Mouse (Mus musculus): ENCODE measurements around the gene Stard13. TPM values are rescaled to one million over a fixed set of nuclear protein-coding genes. Genes with fewer than 3 reads are reported as not detected.

The Stard13 gene
- polyA plus RNA-seq, 1 experiment, result 9.2 TPM

GRCm38 (mm10) chr5:151170168-151170750 lies 63.4 kb downstream of the Stard13 start:
- Histone ChIP-seq H3K27ac (ENCODE audit: insufficient read depth, low read length) (no peak overlapping the region), H3K4me1 (ENCODE audit: control insufficient read depth, insufficient read depth, low read length) (no peaks in the 10 kb centered on the region), H3K4me3 (ENCODE audit: insufficient read depth, low read length) (no peak overlapping the region)
- TF ChIP-seq CTCF (IDR thresholded peaks at IDR 0.05; ENCODE audit: extremely low read depth, insufficient read depth, low read length) (no peak), POLR2A (IDR thresholded peaks at IDR 0.05; ENCODE audit: extremely low read depth, insufficient read depth, low read length) (no peak)

- H3K4me3 ChIP-seq (ENCODE audit: insufficient read depth, low read length), result no peak overlapping the region
- TF ChIP-seq POLR2A (IDR thresholded peaks at IDR 0.05; ENCODE audit: extremely low read depth, insufficient read depth, low read length) (no peak), CTCF (IDR thresholded peaks at IDR 0.05; ENCODE audit: extremely low read depth, insufficient read depth, low read length) (no peak)
- H3K4me1 ChIP-seq (ENCODE audit: control insufficient read depth, insufficient read depth, low read length), result no peaks in the 10 kb centered on the region; the same call in 1 of the 2 replicates
- H3K27ac ChIP-seq (ENCODE audit: insufficient read depth, low read length), result no peak overlapping the region
Observed at GRCm38 (mm10) chr5:151168191-151168590, 65.4 kb downstream of the Stard13 start.

GRCm38 (mm10) chr5:151167641-151168040 lies 66.0 kb downstream of the Stard13 start:
- Histone ChIP-seq H3K4me3 (ENCODE audit: insufficient read depth, low read length) (no peak overlapping the region), H3K4me1 (ENCODE audit: control insufficient read depth, insufficient read depth, low read length) (no peaks in the 10 kb centered on the region; the same call in 1 of the 2 replicates), H3K27ac (ENCODE audit: insufficient read depth, low read length) (no peak overlapping the region)
- TF ChIP-seq CTCF (IDR thresholded peaks at IDR 0.05; ENCODE audit: extremely low read depth, insufficient read depth, low read length) (no peak), POLR2A (IDR thresholded peaks at IDR 0.05; ENCODE audit: extremely low read depth, insufficient read depth, low read length) (no peak)

- Histone ChIP-seq H3K4me1 (ENCODE audit: control insufficient read depth, insufficient read depth, low read length) (no peaks in the 10 kb centered on the region; the same call in 1 of the 2 replicates), H3K4me3 (ENCODE audit: insufficient read depth, low read length) (no peak overlapping the region), H3K27ac (ENCODE audit: insufficient read depth, low read length) (peak overlapping the region; percentile 78)
- TF ChIP-seq POLR2A (IDR thresholded peaks at IDR 0.05; ENCODE audit: extremely low read depth, insufficient read depth, low read length), result no peak
- no peak for TF ChIP-seq CTCF (IDR thresholded peaks at IDR 0.05; ENCODE audit: extremely low read depth, insufficient read depth, low read length)
Observed at GRCm38 (mm10) chr5:151166266-151166665, 67.4 kb downstream of the Stard13 start.

- H3K4me1 ChIP-seq (ENCODE audit: control insufficient read depth, insufficient read depth, low read length), result no peaks in the 10 kb centered on the region; the same call in 1 of the 2 replicates
- TF ChIP-seq POLR2A (IDR thresholded peaks at IDR 0.05; ENCODE audit: extremely low read depth, insufficient read depth, low read length), result no peak
- no peak for TF ChIP-seq CTCF (IDR thresholded peaks at IDR 0.05; ENCODE audit: extremely low read depth, insufficient read depth, low read length)
- no peak overlapping the region for H3K27ac ChIP-seq (ENCODE audit: insufficient read depth, low read length)
- H3K4me3 ChIP-seq (ENCODE audit: insufficient read depth, low read length), result no peak overlapping the region
Observed at GRCm38 (mm10) chr5:151165381-151166016, 68.1 kb downstream of the Stard13 start.

DNA sequence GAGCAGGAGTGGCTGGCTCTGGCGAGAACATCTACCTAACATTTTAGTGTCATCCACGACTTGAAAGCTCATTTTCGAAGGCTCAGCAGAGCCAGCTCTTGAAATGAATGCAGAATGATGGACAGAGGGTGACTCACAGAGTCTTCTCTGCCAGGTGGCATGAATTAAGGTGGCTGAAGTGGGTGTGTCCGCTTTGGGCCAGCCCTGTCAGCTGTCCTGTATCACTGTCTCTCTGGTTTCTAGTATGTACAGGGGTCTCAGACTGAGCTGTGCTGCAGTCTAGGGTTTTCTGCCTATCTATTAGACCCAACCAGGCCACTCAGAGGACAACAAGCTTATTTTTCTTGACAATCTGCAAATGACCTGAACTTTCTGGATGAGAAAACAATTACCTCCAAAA lies 68.8 kb downstream of the Stard13 start:
- no peak overlapping the region for H3K4me3 ChIP-seq (ENCODE audit: insufficient read depth, low read length)
- TF ChIP-seq POLR2A (IDR thresholded peaks at IDR 0.05; ENCODE audit: extremely low read depth, insufficient read depth, low read length), result no peak
- TF ChIP-seq CTCF (IDR thresholded peaks at IDR 0.05; ENCODE audit: extremely low read depth, insufficient read depth, low read length), result no peak
- H3K4me1 ChIP-seq (ENCODE audit: control insufficient read depth, insufficient read depth, low read length), result no peaks in the 10 kb centered on the region; the same call in 1 of the 2 replicates
- H3K27ac ChIP-seq (ENCODE audit: insufficient read depth, low read length), result no peak overlapping the region

GRCm38 (mm10) chr5:151162642-151163041 lies 71.0 kb downstream of the Stard13 start:
- TF ChIP-seq POLR2A (IDR thresholded peaks at IDR 0.05; ENCODE audit: extremely low read depth, insufficient read depth, low read length) (no peak), CTCF (IDR thresholded peaks at IDR 0.05; ENCODE audit: extremely low read depth, insufficient read depth, low read length) (no peak)
- H3K4me1 ChIP-seq (ENCODE audit: control insufficient read depth, insufficient read depth, low read length), result no peaks in the 10 kb centered on the region; the same call in 1 of the 2 replicates
- no peak overlapping the region for H3K27ac ChIP-seq (ENCODE audit: insufficient read depth, low read length)
- no peak overlapping the region for H3K4me3 ChIP-seq (ENCODE audit: insufficient read depth, low read length)

- H3K27ac ChIP-seq (ENCODE audit: insufficient read depth, low read length), result no peak overlapping the region
- H3K4me3 ChIP-seq (ENCODE audit: insufficient read depth, low read length), result no peak overlapping the region
- TF ChIP-seq POLR2A (IDR thresholded peaks at IDR 0.05; ENCODE audit: extremely low read depth, insufficient read depth, low read length) (no peak), CTCF (IDR thresholded peaks at IDR 0.05; ENCODE audit: extremely low read depth, insufficient read depth, low read length) (no peak)
- H3K4me1 ChIP-seq (ENCODE audit: control insufficient read depth, insufficient read depth, low read length), result no peaks in the 10 kb centered on the region; the same call in 1 of the 2 replicates
Observed at GRCm38 (mm10) chr5:151155247-151155646, 78.4 kb downstream of the Stard13 start.

DNA sequence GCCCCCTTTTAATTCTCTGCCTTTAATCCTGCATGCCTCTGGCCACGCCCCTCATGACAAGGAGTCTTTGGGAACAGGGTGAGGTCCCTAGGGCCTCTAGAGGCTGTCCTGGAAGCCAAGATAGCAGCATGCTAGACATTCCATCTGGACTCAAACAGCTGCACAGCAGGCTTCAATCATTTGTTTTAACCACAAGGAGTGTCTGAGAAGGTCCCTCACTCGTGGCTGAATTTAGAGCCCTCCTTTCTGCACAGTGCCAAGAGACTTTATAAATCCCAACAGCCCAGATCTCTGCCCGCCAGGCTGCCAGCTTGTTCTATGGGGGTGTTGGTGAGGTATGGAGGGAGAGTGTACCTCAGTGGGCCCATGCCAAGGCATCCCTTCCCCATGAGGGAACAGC lies 78.9 kb downstream of the Stard13 start:
- Histone ChIP-seq H3K27ac (ENCODE audit: insufficient read depth, low read length) (no peak overlapping the region), H3K4me1 (ENCODE audit: control insufficient read depth, insufficient read depth, low read length) (no peaks in the 10 kb centered on the region; the same call in 1 of the 2 replicates), H3K4me3 (ENCODE audit: insufficient read depth, low read length) (no peak overlapping the region)
- TF ChIP-seq CTCF (IDR thresholded peaks at IDR 0.05; ENCODE audit: extremely low read depth, insufficient read depth, low read length) (no peak), POLR2A (IDR thresholded peaks at IDR 0.05; ENCODE audit: extremely low read depth, insufficient read depth, low read length) (no peak)

DNA sequence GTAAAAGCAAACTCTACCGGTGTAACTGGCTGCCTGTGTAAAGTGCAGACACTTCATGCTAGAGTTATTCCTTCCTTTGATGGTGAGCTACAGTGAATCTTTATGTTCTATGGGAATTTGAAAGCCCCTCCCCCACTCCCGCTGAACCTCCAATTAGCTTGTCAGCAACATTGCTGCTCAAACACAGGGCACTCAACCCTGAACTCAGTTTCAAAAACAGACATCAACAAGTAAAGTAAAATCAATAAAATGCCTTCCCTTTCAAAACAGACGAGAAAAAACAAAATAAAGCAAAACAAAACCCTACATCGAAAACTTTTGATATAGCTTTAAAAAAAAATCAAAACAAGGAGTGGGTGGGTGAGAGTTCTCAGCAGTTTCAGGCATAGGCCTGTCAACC lies 79.6 kb downstream of the Stard13 start:
- no peaks in the 10 kb centered on the region; the same call in 1 of the 2 replicates for H3K4me1 ChIP-seq (ENCODE audit: control insufficient read depth, insufficient read depth, low read length)
- H3K4me3 ChIP-seq (ENCODE audit: insufficient read depth, low read length), result no peak overlapping the region
- TF ChIP-seq POLR2A (IDR thresholded peaks at IDR 0.05; ENCODE audit: extremely low read depth, insufficient read depth, low read length) (no peak), CTCF (IDR thresholded peaks at IDR 0.05; ENCODE audit: extremely low read depth, insufficient read depth, low read length) (no peak)
- H3K27ac ChIP-seq (ENCODE audit: insufficient read depth, low read length), result no peak overlapping the region
